Mouse (Mus musculus) myocyte (in vitro differentiated cells): ENCODE measurements around the gene Gtf3c1.
A peak's percentile ranks its signal among the peaks of the same experiment; 100 is the strongest.

Experiments
- CEBPB ChIP-seq: IDR thresholded peaks from 2 replicates; pipeline ENCODE4 v1.6.1; 2011; ENCODE audit warnings: mild to moderate bottlenecking, moderate library complexity; ENCODE audit not compliant: poor library complexity, insufficient read depth, severe bottlenecking
- E2F4 ChIP-seq: IDR thresholded peaks from one replicate; pipeline ENCODE4 v1.6.1; 2011; ENCODE audit warnings: mild to moderate bottlenecking, control low read depth, moderate library complexity; ENCODE audit not compliant: insufficient read depth
- MAX ChIP-seq: IDR thresholded peaks from one replicate; pipeline ENCODE4 v1.6.1; 2011; ENCODE audit warnings: low read depth, mild to moderate bottlenecking, control low read depth
- MYOD1 ChIP-seq, 3 experiments: IDR thresholded peaks; one replicate each; pipeline ENCODE4 v1.6.1; 2011; ENCODE audit warnings: control low read depth in 2 of 3, low read depth in 2 of 3, mild to moderate bottlenecking in 2 of 3, moderate library complexity in 1 of 3; ENCODE audit not compliant: insufficient read length in 2 of 3, control insufficient read depth in 1 of 3
- MYOG ChIP-seq, 3 experiments: IDR thresholded peaks; one replicate each; pipeline ENCODE4 v1.6.1; 2011; ENCODE audit warnings: control low read depth in 2 of 3, low read depth in 2 of 3, mild to moderate bottlenecking in 2 of 3; ENCODE audit not compliant: insufficient read length in 2 of 3, control insufficient read depth in 1 of 3, insufficient read depth in 1 of 3
- POLR2A ChIP-seq: IDR thresholded peaks from one replicate; pipeline ENCODE4 v1.6.1; 2011; ENCODE audit warnings: low read depth, mild to moderate bottlenecking, control low read depth, moderate library complexity; ENCODE audit not compliant: insufficient read length
- SRF ChIP-seq: IDR thresholded peaks from one replicate; pipeline ENCODE4 v1.6.1; 2011; ENCODE audit warnings: low read depth; ENCODE audit not compliant: control insufficient read depth, insufficient read length
- TCF12 ChIP-seq: IDR thresholded peaks from one replicate; pipeline ENCODE4 v1.6.1; 2011; ENCODE audit warnings: mild to moderate bottlenecking, control low read depth; ENCODE audit not compliant: poor library complexity, insufficient read depth, severe bottlenecking

- peak; percentile 21 for TF ChIP-seq POLR2A
- TF ChIP-seq CEBPB, result no peak
- TF ChIP-seq MYOG (IDR thresholded peaks at IDR 0.05; ENCODE audit: control insufficient read depth in 1 of 3, insufficient read depth in 1 of 3, insufficient read length in 2 of 3, low read depth in 2 of 3), result no peak
- no peak for TF ChIP-seq MYOD1 (IDR thresholded peaks at IDR 0.05; ENCODE audit: control insufficient read depth in 1 of 3, insufficient read length in 2 of 3, low read depth in 2 of 3)
- no peak for TF ChIP-seq MAX
- no peak for TF ChIP-seq E2F4
- TF ChIP-seq SRF, result no peak
- no peak for TF ChIP-seq TCF12
These were observed 113.7 kb downstream of the Gtf3c1 start for GRCm38 (mm10) chr7:125593831-125594230.
